Mouse (Mus musculus) hematopoietic multipotent progenitor cell, adult 10-12 weeks (in vitro differentiated cells): ENCODE data around the gene Rab5if. TPM values are rescaled to one million over a fixed set of nuclear protein-coding genes. Genes with fewer than 3 reads are reported as not detected.

Experiments
- polyA plus RNA-seq: library from polyadenylated mRNA; stranded (reverse); fragments of >175 nt; gene quantifications from 2 replicates; pipeline ENCODE4 v1.2.3, GENCODE M21; 2012; ENCODE audit warnings: low replicate concordance

The Rab5if gene
- 34.4 and 42.2 TPM in 2 replicates for polyA plus RNA-seq

GRCm38 (mm10) chr2:156862772-156863486 lies at the start of gene Rab5if:
Gene Rab5if, plus strand, starts transcription at chr2:156863128.

GRCm38 (mm10) chr2:156839319-156840191 lies 23.4 kb upstream of the Rab5if start, which contains the start of gene Tgif2:
Gene Tgif2, plus strand, starts transcription at chr2:156840007.

DNA sequence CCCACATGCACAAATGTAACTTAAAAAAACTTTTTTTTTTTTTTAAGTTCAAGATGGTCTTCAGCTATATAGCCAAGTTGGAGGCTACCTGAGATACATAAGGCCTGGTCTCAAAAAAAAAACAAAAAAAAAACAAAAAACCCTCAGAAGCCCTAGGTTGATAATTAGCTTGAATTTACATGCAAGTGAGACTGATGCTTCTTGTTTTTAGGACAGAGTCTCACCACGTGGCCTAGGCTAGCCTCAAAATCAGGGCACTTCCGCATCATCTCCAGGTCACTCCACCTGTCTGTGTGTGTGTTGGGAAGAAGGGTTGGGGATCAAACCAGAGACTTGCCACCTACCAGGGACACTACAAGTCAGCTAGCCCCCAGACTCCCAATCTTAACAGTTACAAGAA lies 5.1 kb upstream of the Rab5if start, which contains the start of gene 4930518I15Rik:
Gene 4930518I15Rik (minus strand): TSS at position 112 of the 400 bp plus-strand sequence.

GRCm38 (mm10) chr2:156887017-156887416 lies 24.1 kb downstream of the Rab5if start, which contains the start of gene Sla2:
Gene Sla2, minus strand, starts transcription at chr2:156887192.

Other genes starting within 250 kb of the Rab5if start
- 72.1 and 136 TPM in 2 replicates for gene Dlgap4, start 249.4 kb upstream of the Rab5if start, polyA plus RNA-seq
- gene Myl9, start 87.7 kb upstream of the Rab5if start, polyA plus RNA-seq = 7.5 and 9.6 TPM in 2 replicates
- gene Tgif2, start 23.1 kb upstream of the Rab5if start, polyA plus RNA-seq = 21.4 and 24.7 TPM in 2 replicates
- gene 4930518I15Rik, start 5.2 kb upstream of the Rab5if start, polyA plus RNA-seq = 1.2 and 1.7 TPM in 2 replicates
- gene Sla2, start 24.1 kb downstream of the Rab5if start, polyA plus RNA-seq = 9.1 and 17.6 TPM in 2 replicates
- gene Ndrg3, start 128.9 kb downstream of the Rab5if start, polyA plus RNA-seq = 3.8 and 7.1 TPM in 2 replicates
- 0.98 and 1.1 TPM in 2 replicates for gene Dsn1, start 144.0 kb downstream of the Rab5if start, polyA plus RNA-seq
- 4.9 and 12.2 TPM in 2 replicates for gene Soga1, start 216.1 kb downstream of the Rab5if start, polyA plus RNA-seq
- not detected in 2 replicates for gene Tldc2, start 223.9 kb downstream of the Rab5if start, polyA plus RNA-seq